Mouse (Mus musculus) bone marrow, adult 2 months (tissue): ENCODE results near the gene Capn11.

Experiments used
- CTCF ChIP-seq: fragments of 200-500 bp; IDR thresholded peaks from 2 replicates; pipeline ENCODE4 v1.5.1; 2011; ENCODE audit warnings: low read length, control low read depth; ENCODE audit not compliant: control insufficient read depth, insufficient read depth
- POLR2A ChIP-seq: fragments of 200-500 bp; IDR thresholded peaks from 2 replicates; pipeline ENCODE4 v1.6.1; 2011; ENCODE audit warnings: low read depth, mild to moderate bottlenecking, control low read depth, low read length, borderline replicate concordance; ENCODE audit not compliant: control insufficient read depth

DNA sequence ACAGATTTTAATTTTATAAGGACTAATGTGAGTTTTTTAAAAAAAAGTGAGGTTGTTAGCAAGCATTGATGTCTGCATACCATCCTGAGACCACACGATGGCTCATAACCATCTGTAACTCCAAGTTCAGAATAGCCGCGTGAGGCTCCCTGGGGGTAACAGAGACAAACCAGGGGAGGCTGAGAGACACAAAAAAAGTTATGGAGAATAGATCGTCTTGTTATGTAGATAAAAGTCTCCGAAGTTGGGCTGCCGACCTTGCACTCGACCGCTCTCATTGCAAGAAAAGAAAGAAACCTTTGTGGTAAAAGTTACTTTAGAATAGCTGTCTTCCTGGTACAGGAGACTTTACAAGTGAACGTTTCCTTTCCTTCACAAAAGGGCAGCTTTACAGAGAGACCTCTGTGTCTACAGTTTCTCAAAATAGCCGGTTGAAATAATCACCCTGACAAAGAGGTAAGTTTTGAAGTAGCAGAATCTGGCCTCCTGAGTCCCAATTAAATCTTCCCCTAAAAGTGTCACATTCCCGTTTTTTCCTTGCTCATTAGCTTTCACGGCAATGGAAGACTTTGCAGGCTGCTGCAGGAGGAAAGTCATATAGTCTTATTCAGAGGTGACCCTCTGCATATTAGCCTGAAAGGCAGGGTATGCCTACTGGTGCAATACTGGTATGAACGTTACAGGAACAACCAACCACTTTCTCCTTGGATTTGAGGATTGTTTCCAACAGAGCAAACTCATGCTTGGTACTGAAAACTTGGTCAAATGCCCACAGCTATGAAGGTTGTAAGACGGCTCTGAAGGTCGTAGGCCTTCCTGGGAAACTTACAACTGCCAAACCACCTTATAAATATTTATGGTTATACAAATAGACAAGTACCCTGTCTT is 51.9 kb downstream of the Capn11 start:
- TF ChIP-seq CTCF = no peak
- no peak for TF ChIP-seq POLR2A
